ENCODE assay signal across 8 mouse cellular contexts in the genomic region with DNA sequence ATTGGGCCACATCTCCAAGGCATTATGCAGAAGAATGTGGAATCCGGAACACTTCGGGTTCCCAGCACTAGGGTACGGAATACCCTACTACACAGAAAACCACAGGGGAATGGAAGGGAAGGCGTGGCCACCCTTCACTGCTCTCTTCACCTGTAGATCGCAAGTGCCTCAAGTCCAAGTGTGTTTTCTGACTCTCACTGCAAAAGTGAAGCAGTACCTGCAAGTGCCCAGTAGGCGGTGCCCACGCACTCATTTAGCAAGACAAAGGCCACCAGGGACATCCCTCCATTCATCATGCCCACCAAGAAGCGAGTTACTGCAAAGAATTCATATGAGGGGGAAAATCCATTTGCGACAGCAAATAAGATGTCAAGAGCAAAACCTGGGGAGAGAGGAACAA. TPM values are rescaled to one million over a fixed set of nuclear protein-coding genes. Genes with fewer than 3 reads are reported as not detected.
DNase-seq lines count a peak whose midpoint lies in the region; ATAC-seq and TF ChIP-seq lines count a peak whose summit lies in the region.

No protein-coding gene starts in this region.

- no peak overlapping the region for H3K27ac ChIP-seq in heart, adult 2 months
- no peak overlapping the region for H3K27ac ChIP-seq in heart, embryonic 10.5 days
- no peak overlapping the region for H3K27ac ChIP-seq in hindbrain, embryonic 16.5 days (ENCODE audit: low read depth, low read length)
- no peak overlapping the region for H3K27ac ChIP-seq in midbrain, embryonic 15.5 days

- no peaks in the 10 kb centered on the region for H3K36me3 ChIP-seq in heart, adult 2 months (ENCODE audit: control insufficient read depth, insufficient read depth, low read length)
- H3K36me3 ChIP-seq in heart, embryonic 10.5 days, result peaks cover 5% of the 10 kb centered on the region; the same call in 1 of the 2 replicates
- H3K36me3 ChIP-seq in hindbrain, embryonic 16.5 days (ENCODE audit: control insufficient read depth, insufficient read depth, low read length), result no peaks in the 10 kb centered on the region
- no peaks in the 10 kb centered on the region for H3K36me3 ChIP-seq in midbrain, embryonic 15.5 days (replicated peaks)

- no peak overlapping the region for H3K4me3 ChIP-seq in heart, adult 2 months
- H3K4me3 ChIP-seq in heart, embryonic 10.5 days, result no peak overlapping the region
- no peak overlapping the region for H3K4me3 ChIP-seq in hindbrain, embryonic 16.5 days (ENCODE audit: low read length)
- no peak overlapping the region for H3K4me3 ChIP-seq in midbrain, embryonic 15.5 days

- H3K9me3 ChIP-seq in heart, embryonic 10.5 days, result no peaks in the 10 kb centered on the region
- H3K9me3 ChIP-seq in hindbrain, embryonic 16.5 days (ENCODE audit: control insufficient read depth, low read length), result no peaks in the 10 kb centered on the region
- no peaks in the 10 kb centered on the region for H3K9me3 ChIP-seq in midbrain, embryonic 15.5 days

- TF ChIP-seq POLR2A in heart, adult 2 months (IDR thresholded peaks at IDR 0.05; ENCODE audit: insufficient read depth, low read depth, low read length), result no peak

- WGBS in heart, adult 2 months, result 32% methylated on average over 9 of the region's 9 CpGs
- 27% methylated on average over 9 of the region's 9 CpGs for WGBS in heart, embryonic 10.5 days
- WGBS in hindbrain, embryonic 16.5 days, result 26% methylated on average over 9 of the region's 9 CpGs
- 28% methylated on average over 9 of the region's 9 CpGs for WGBS in midbrain, embryonic 15.5 days

- peak; percentile 72; the same call in 1 of the 2 replicates for TF ChIP-seq EP300 in heart, adult 2 months (IDR thresholded peaks at IDR 0.05; ENCODE audit: insufficient read depth, low read depth, low read length)

- H3K9ac ChIP-seq in heart, adult 2 months (ENCODE audit: low read depth, low read length), result no peak overlapping the region
- no peak overlapping the region for H3K9ac ChIP-seq in hindbrain, embryonic 16.5 days (ENCODE audit: low read depth, low read length)
- H3K9ac ChIP-seq in midbrain, embryonic 15.5 days, result no peak overlapping the region

- H3K4me1 ChIP-seq in heart, adult 2 months (ENCODE audit: control insufficient read depth, insufficient read depth, low read length), result no peaks in the 10 kb centered on the region
- peaks cover 5% of the 10 kb centered on the region for H3K4me1 ChIP-seq in heart, embryonic 10.5 days
- H3K4me1 ChIP-seq in hindbrain, embryonic 16.5 days (ENCODE audit: control insufficient read depth, insufficient read depth, low read depth, low read length), result peaks cover 3% of the 10 kb centered on the region
- H3K4me1 ChIP-seq in midbrain, embryonic 15.5 days, result 0 out of 2 replicates have a peak, but pooled peaks cover 4% of the 10 kb centered on the region

- peak; percentile 99 for TF ChIP-seq CTCF in heart, adult 2 months (IDR thresholded peaks at IDR 0.05)

- no peaks in the 10 kb centered on the region for H3K79me2 ChIP-seq in heart, adult 2 months (replicated peaks; ENCODE audit: control insufficient read depth, insufficient read depth, low read length)

- H3K4me2 ChIP-seq in hindbrain, embryonic 16.5 days (ENCODE audit: low read length), result no peak overlapping the region
- H3K4me2 ChIP-seq in midbrain, embryonic 15.5 days, result no peak overlapping the region

- peak; percentile 68 for ATAC-seq in hindbrain, embryonic 16.5 days
- peak; percentile 77 for ATAC-seq in midbrain, embryonic 15.5 days (replicated peaks)

- intact Hi-C loops in heart, adult 2 months (cut with DNase I), result loop anchor here (5.0 kb wide), 3 partner anchors 115 to 345 kb away; a partner anchor contains a TSS

- DNase-seq in heart, adult 2 months, result peak; percentile 64 to 72
- DNase-seq in heart, embryonic 10.5 days (ENCODE audit: low spot score), result no peak
- peak; percentile 80 for DNase-seq in cerebellum, adult 11-12 months
- peak; percentile 87 for DNase-seq in forelimb bud, embryonic 11.5 days (ENCODE audit: low read depth, low spot score)
- DNase-seq in left cerebral cortex, adult 9 months (ENCODE audit: low spot score in 2 of 2), result peak; percentile 19 to 77
- DNase-seq in spleen, adult 18-20 months, result peak; percentile 27 to 49

- H3K27me3 ChIP-seq in heart, adult 2 months (ENCODE audit: control insufficient read depth, insufficient read depth, low read length), result no peaks in the 10 kb centered on the region
- H3K27me3 ChIP-seq in heart, embryonic 10.5 days (ENCODE audit: insufficient read depth, poor library complexity, severe bottlenecking), result no peaks in the 10 kb centered on the region
- H3K27me3 ChIP-seq in hindbrain, embryonic 16.5 days (replicated peaks; ENCODE audit: control insufficient read depth, insufficient read depth, low read length), result no peaks in the 10 kb centered on the region
- H3K27me3 ChIP-seq in midbrain, embryonic 15.5 days (replicated peaks), result no peaks in the 10 kb centered on the region

RNA-seq across cellular contexts. Expression of a gene that starts 27.4 kb away (rescaled TPM):
- total RNA-seq in heart, adult 2 months (2021), result 1 to 10 TPM; 1.8 to 1.9 TPM
- polyA plus RNA-seq in heart, adult 2 months (2012; rRNA removed), result 2.4 and 3.8 TPM in 2 replicates
- polyA plus RNA-seq in heart, embryonic 10.5 days (2016; fragmentation: Nextera tagmentation; extraction: Ambion mirVana), result 4.1 and 6.3 TPM in 2 replicates
- 4.5 and 5.4 TPM in 2 replicates for polyA plus RNA-seq in hindbrain, embryonic 16.5 days (2015; fragmentation: Nextera tagmentation; extraction: Ambion mirVana)
- polyA plus RNA-seq in midbrain, embryonic 15.5 days (2015; fragmentation: Nextera tagmentation; extraction: Ambion mirVana), result 7.5 and 7.6 TPM in 2 replicates

RNA-seq across cellular contexts. Expression of a gene that starts 48.1 kb away (rescaled TPM):
- total RNA-seq in heart, adult 2 months (2021), result not detected
- polyA plus RNA-seq in heart, adult 2 months (2012; rRNA removed), result 0.16 TPM in 1 of 2 replicates, not detected in the other
- polyA plus RNA-seq in heart, embryonic 10.5 days (2016; fragmentation: Nextera tagmentation; extraction: Ambion mirVana), result 0.40 and 0.57 TPM in 2 replicates
- 0.16 TPM in 2 replicates for polyA plus RNA-seq in hindbrain, embryonic 16.5 days (2015; fragmentation: Nextera tagmentation; extraction: Ambion mirVana)
- polyA plus RNA-seq in midbrain, embryonic 15.5 days (2015; fragmentation: Nextera tagmentation; extraction: Ambion mirVana), result 0.14 and 0.21 TPM in 2 replicates
